Mouse (Mus musculus) MEL (cell line): Measurements from ENCODE around the gene Gm10644. TPM values are rescaled to one million over a fixed set of nuclear protein-coding genes. Genes with fewer than 3 reads are reported as not detected.

ENCODE experiments used
- DNase-seq: peaks from one replicate; pipeline ENCODE4 v3.0.0; 2011; ENCODE audit warnings: low read depth, low spot score
- H3K27ac ChIP-seq: 2 replicates; pipeline ENCODE4 v1.5.1; 2012; ENCODE audit warnings: low read depth, mild to moderate bottlenecking, control low read depth, low read length, moderate library complexity; ENCODE audit not compliant: control insufficient read depth
- H3K27me3 ChIP-seq, 2 experiments: fragments of 150-350 bp in 1 of 2; sonication (generic) in 1 of 2; 2 replicates each; pipeline ENCODE4 v1.6.1; 2012; ENCODE audit warnings: low read length in 2 of 2, mild to moderate bottlenecking in 2 of 2, improper control_type of control experiment in 1 of 2, moderate library complexity in 1 of 2; ENCODE audit not compliant: insufficient read depth in 2 of 2, control insufficient read depth in 1 of 2
- H3K36me3 ChIP-seq, 2 experiments: 2 replicates each; pipeline ENCODE4 v1.6.1; 2012 to 2014; ENCODE audit warnings: low read length in 2 of 2, improper control_type of control experiment in 1 of 2, inconsistent platforms in 1 of 2, mild to moderate bottlenecking in 1 of 2; ENCODE audit not compliant: insufficient read depth in 2 of 2, control insufficient read depth in 1 of 2
- H3K4me1 ChIP-seq, 2 experiments: fragments of 150-350 bp in 1 of 2; sonication (generic) in 1 of 2; 2 replicates each; pipeline ENCODE4 v1.6.1; 2012; ENCODE audit warnings: low read length in 2 of 2, improper control_type of control experiment in 1 of 2, mild to moderate bottlenecking in 1 of 2; ENCODE audit not compliant: insufficient read depth in 2 of 2, control insufficient read depth in 1 of 2
- H3K4me3 ChIP-seq, 2 experiments: fragments of 150-350 bp in 1 of 2; sonication (generic) in 1 of 2; 2 replicates each; pipeline ENCODE4 v1.5.1; 2012; ENCODE audit warnings: low read depth in 2 of 2, low read length in 2 of 2, mild to moderate bottlenecking in 2 of 2, moderate library complexity in 2 of 2, control low read depth in 1 of 2, improper control_type of control experiment in 1 of 2; ENCODE audit not compliant: control insufficient read depth in 1 of 2, insufficient read depth in 1 of 2
- H3K79me2 ChIP-seq: 2 replicates; pipeline ENCODE4 v1.6.1; 2012; ENCODE audit warnings: mild to moderate bottlenecking, low read length, moderate library complexity; ENCODE audit not compliant: control insufficient read depth, poor library complexity, insufficient read depth
- H3K9ac ChIP-seq: 2 replicates; pipeline ENCODE4 v1.6.1; 2012; ENCODE audit warnings: low read depth, mild to moderate bottlenecking, control low read depth, low read length, moderate library complexity; ENCODE audit not compliant: control insufficient read depth, poor library complexity, severe bottlenecking
- H3K9me3 ChIP-seq: fragments of 150-350 bp; sonication (generic); replicated peaks from 2 replicates; pipeline ENCODE4 v1.6.1; 2012; ENCODE audit warnings: mild to moderate bottlenecking, low read length, improper control_type of control experiment, moderate library complexity; ENCODE audit not compliant: insufficient read depth
- CHD2 ChIP-seq: IDR thresholded peaks from 2 replicates; pipeline ENCODE4 v1.6.1; 2011; ENCODE audit warnings: low read length, improper control_type of control experiment
- CTCF ChIP-seq, 3 experiments: IDR thresholded peaks in 2 of 3; conservative IDR thresholded peaks in 1 of 3; 2 replicates each; pipeline ENCODE4 v1.5.1; 2011 to 2012; ENCODE audit warnings: low read length in 3 of 3, low read depth in 2 of 3, mild to moderate bottlenecking in 2 of 3, improper control_type of control experiment in 1 of 3, inconsistent platforms in 1 of 3, mixed read lengths in 1 of 3, moderate library complexity in 1 of 3; ENCODE audit not compliant: control insufficient read depth in 1 of 3, insufficient read depth in 1 of 3, poor library complexity in 1 of 3, severe bottlenecking in 1 of 3
- E2F4 ChIP-seq: IDR thresholded peaks from 2 replicates; pipeline ENCODE4 v1.6.1; 2011; ENCODE audit warnings: low read depth, low read length, improper control_type of control experiment, borderline replicate concordance
- ETS1 ChIP-seq: IDR thresholded peaks from 2 replicates; pipeline ENCODE4 v1.6.1; 2012; ENCODE audit warnings: low read depth, mild to moderate bottlenecking, inconsistent platforms, low read length, improper control_type of control experiment, moderate library complexity
- GABPA ChIP-seq: IDR thresholded peaks from 2 replicates; pipeline ENCODE4 v1.6.1; 2012; ENCODE audit warnings: low read depth, mild to moderate bottlenecking, inconsistent platforms, low read length, improper control_type of control experiment, moderate library complexity
- MAFK ChIP-seq: IDR thresholded peaks from 2 replicates; pipeline ENCODE4 v1.6.1; 2011; ENCODE audit warnings: low read depth, mild to moderate bottlenecking, low read length, improper control_type of control experiment, borderline replicate concordance
- MAX ChIP-seq: IDR thresholded peaks from 2 replicates; pipeline ENCODE4 v1.6.1; 2011; ENCODE audit warnings: low read length, improper control_type of control experiment
- MYC ChIP-seq: IDR thresholded peaks from 2 replicates; pipeline ENCODE4 v1.6.1; 2011; ENCODE audit warnings: low read depth, mild to moderate bottlenecking, low read length, improper control_type of control experiment, moderate library complexity
- NELFE ChIP-seq: IDR thresholded peaks from 2 replicates; pipeline ENCODE4 v1.6.1; 2011; ENCODE audit warnings: low read depth, low read length, improper control_type of control experiment
- POLR2A ChIP-seq, 2 experiments: IDR thresholded peaks; 2 replicates each; pipeline ENCODE4 v1.6.1; 2011 to 2012; ENCODE audit warnings: low read length in 2 of 2, mild to moderate bottlenecking in 2 of 2, control low read depth in 1 of 2, improper control_type of control experiment in 1 of 2, low read depth in 1 of 2, moderate library complexity in 1 of 2; ENCODE audit not compliant: control insufficient read depth in 1 of 2, insufficient read depth in 1 of 2, poor library complexity in 1 of 2
- POLR2AphosphoS2 ChIP-seq: IDR thresholded peaks from 2 replicates; pipeline ENCODE4 v1.6.1; 2011; ENCODE audit warnings: low read length, improper control_type of control experiment
- RCOR1 ChIP-seq: IDR thresholded peaks from 2 replicates; pipeline ENCODE4 v1.6.1; 2012; ENCODE audit warnings: low read depth, mild to moderate bottlenecking, inconsistent platforms, low read length, improper control_type of control experiment
- SMC3 ChIP-seq: IDR thresholded peaks from 2 replicates; pipeline ENCODE4 v1.6.1; 2011; ENCODE audit warnings: low read depth, low read length, improper control_type of control experiment
- TAL1 ChIP-seq: IDR thresholded peaks from 2 replicates; pipeline ENCODE4 v1.6.1; 2012; ENCODE audit warnings: mild to moderate bottlenecking, inconsistent platforms, low read length, moderate library complexity, mixed read lengths
- TBP ChIP-seq: IDR thresholded peaks from 2 replicates; pipeline ENCODE4 v1.8.0; 2011; ENCODE audit warnings: low read depth, low read length, improper control_type of control experiment
- TCF12 ChIP-seq: IDR thresholded peaks from 2 replicates; pipeline ENCODE4 v1.6.1; 2014; ENCODE audit warnings: low read depth, mild to moderate bottlenecking, inconsistent platforms, low read length, improper control_type of control experiment, moderate library complexity
- USF1 ChIP-seq: IDR thresholded peaks from 2 replicates; pipeline ENCODE4 v1.6.1; 2014; ENCODE audit warnings: low read depth, mild to moderate bottlenecking, inconsistent platforms, low read length, improper control_type of control experiment, moderate library complexity
- USF2 ChIP-seq, 2 experiments: IDR thresholded peaks; 2 replicates each; pipeline ENCODE4 v1.6.1; 2011 to 2012; ENCODE audit warnings: improper control_type of control experiment in 2 of 2, low read length in 2 of 2, borderline replicate concordance in 1 of 2, inconsistent platforms in 1 of 2, low read depth in 1 of 2, mild to moderate bottlenecking in 1 of 2; ENCODE audit not compliant: insufficient read depth in 1 of 2
- ZKSCAN1 ChIP-seq: IDR thresholded peaks from 2 replicates; pipeline ENCODE4 v1.6.1; 2012; ENCODE audit warnings: low read depth, mild to moderate bottlenecking, inconsistent platforms, low read length, improper control_type of control experiment, moderate library complexity
- ZMIZ1 ChIP-seq: IDR thresholded peaks from 2 replicates; pipeline ENCODE4 v1.6.1; 2012; ENCODE audit warnings: low read depth, mild to moderate bottlenecking, inconsistent platforms, low read length, improper control_type of control experiment, moderate library complexity
- polyA plus RNA-seq, 2 experiments: library from polyadenylated mRNA; stranded (reverse) in 1 of 2; unstranded in 1 of 2; fragments of >175 nt in 1 of 2; fragments of >200 nt in 1 of 2; gene quantifications; 2 replicates each; pipeline versions ENCODE4 v1.2.1 to v1.2.4; 2012; ENCODE audit warnings: low replicate concordance in 2 of 2, low read depth in 1 of 2; ENCODE audit not compliant: insufficient read length in 2 of 2, insufficient read depth in 1 of 2, missing spikeins in 1 of 2
- total RNA-seq: library from RNA; depleted of rRNA; stranded (reverse); fragments of 300-350 nt; gene quantifications from 2 replicates; pipeline ENCODE4 v1.2.3, GENCODE M21; 2012

Gene Gm10644
- total and polyA plus RNA-seq, 3 experiments: 0.35 to 0.49 TPM; not detected in 1

DNA sequence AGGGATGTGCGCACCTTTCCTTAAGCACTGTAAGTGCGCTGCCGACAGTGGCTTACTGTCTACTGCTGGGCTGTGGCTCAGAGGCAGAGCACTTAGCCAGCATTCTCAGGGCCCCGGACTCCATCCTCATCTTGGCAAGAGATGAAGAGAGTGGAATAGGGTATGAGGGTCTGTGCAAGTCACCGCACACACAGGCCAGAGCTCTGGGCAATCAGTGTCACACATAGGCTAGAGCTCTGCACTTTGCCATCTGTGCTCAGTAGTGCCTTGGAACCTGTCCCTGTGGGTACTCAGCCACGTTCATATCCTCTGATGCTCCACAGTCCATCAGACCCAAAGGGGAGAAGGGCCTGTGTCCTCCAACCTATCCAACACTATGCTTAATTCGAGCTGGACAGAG is 26.5 kb upstream of the Gm10644 start:
- DNase-seq: no peak
- Histone ChIP-seq H3K4me1 (peaks cover 8 to 11% of the 10 kb centered on the region in 2 experiments), H3K27ac (no peak overlapping the region), H3K27me3 (no peaks in the 10 kb centered on the region), H3K36me3 (peaks cover 0 to 6% of the 10 kb centered on the region in 2 experiments; a peak in 3 of 4 replicates), H3K9ac (no peak overlapping the region), H3K79me2 (no peaks in the 10 kb centered on the region), H3K9me3 (no peaks in the 10 kb centered on the region)
- no peak for TF ChIP-seq MAFK
- no peak for TF ChIP-seq USF1
- TF ChIP-seq RCOR1: no peak
- TF ChIP-seq TCF12: no peak
- TF ChIP-seq MAX: no peak
- no peak for TF ChIP-seq USF2 (IDR thresholded peaks at IDR 0.05; ENCODE audit: borderline replicate concordance in 1 of 2, insufficient read depth in 1 of 2, low read depth in 1 of 2, low read length in 2 of 2)
- no peak for TF ChIP-seq E2F4
- no peak for TF ChIP-seq TAL1
- TF ChIP-seq POLR2AphosphoS2: no peak
- no peak for TF ChIP-seq POLR2A (IDR thresholded peaks at IDR 0.05; ENCODE audit: control insufficient read depth in 1 of 2, insufficient read depth in 1 of 2, low read depth in 1 of 2, low read length in 2 of 2, poor library complexity in 1 of 2)
- no peak for TF ChIP-seq TBP
- TF ChIP-seq, all 39 proteins: peak for 0
- no peak overlapping the region for H3K4me3 ChIP-seq

DNA sequence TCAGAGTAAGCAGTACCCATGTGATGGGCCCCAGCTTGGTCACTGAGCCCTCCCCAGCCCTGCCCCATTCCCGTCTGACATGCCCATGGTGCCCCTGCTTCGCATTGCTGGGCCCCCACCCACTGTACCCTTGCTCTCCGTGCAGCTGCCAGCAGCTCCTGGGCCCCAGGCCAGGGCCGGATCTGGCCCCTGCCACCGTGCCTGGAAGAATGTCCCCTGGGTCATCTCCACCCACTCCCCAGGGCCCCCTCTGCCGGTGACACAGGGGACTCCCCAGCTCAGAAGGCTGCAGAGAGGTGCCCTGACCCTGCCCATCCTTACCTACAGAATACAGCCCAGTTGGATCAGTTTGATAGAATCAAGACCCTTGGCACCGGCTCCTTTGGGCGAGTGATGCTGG is 25.8 kb upstream of the Gm10644 start:
- peaks cover 0 to 6% of the 10 kb centered on the region in 2 experiments; a peak in 3 of 4 replicates for H3K36me3 ChIP-seq
- no peak overlapping the region for H3K4me3 ChIP-seq
- H3K27ac ChIP-seq: no peak overlapping the region
- no peaks in the 10 kb centered on the region for H3K79me2 ChIP-seq
- H3K27me3 ChIP-seq: no peaks in the 10 kb centered on the region
- no peak overlapping the region for H3K9ac ChIP-seq
- no peaks in the 10 kb centered on the region for H3K9me3 ChIP-seq
- no peak for DNase-seq
- H3K4me1 ChIP-seq: peaks cover 8 to 11% of the 10 kb centered on the region in 2 experiments
- no peak for TF ChIP-seq MYC
- TF ChIP-seq CTCF (IDR thresholded peaks at IDR 0.05 in 2 of 3, conservative IDR thresholded peaks at IDR 0.05 in 1 of 3; ENCODE audit: control insufficient read depth in 1 of 3, insufficient read depth in 1 of 3, low read depth in 2 of 3, low read length in 3 of 3, poor library complexity in 1 of 3, severe bottlenecking in 1 of 3): no peak
- no peak for TF ChIP-seq POLR2AphosphoS2
- no peak for TF ChIP-seq CHD2
- TF ChIP-seq NELFE: no peak

- no peak overlapping the region for H3K27ac ChIP-seq
- H3K36me3 ChIP-seq: peaks cover 0 to 6% of the 10 kb centered on the region in 2 experiments; a peak in 3 of 4 replicates
Observed at GRCm38 (mm10) chr8:83980250-83980649, 25.2 kb upstream of the Gm10644 start.

More at GRCm38 (mm10) chr8:83980250-83980649, 25.2 kb upstream of the Gm10644 start:
- H3K4me1 ChIP-seq: peaks cover 8 to 11% of the 10 kb centered on the region in 2 experiments
- H3K9me3 ChIP-seq: no peaks in the 10 kb centered on the region
- no peak for DNase-seq
- TF ChIP-seq ZMIZ1 (no peak), USF1 (no peak), CHD2 (no peak), GABPA (no peak), SMC3 (no peak), MAX (no peak), ZKSCAN1 (no peak), NELFE (no peak), ETS1 (no peak)
- H3K4me3 ChIP-seq: no peak overlapping the region
- no peaks in the 10 kb centered on the region for H3K79me2 ChIP-seq
- H3K9ac ChIP-seq: no peak overlapping the region
- H3K27me3 ChIP-seq: no peaks in the 10 kb centered on the region
